Mouse (Mus musculus): ENCODE results near the gene Fbxl17.

The Fbxl17 gene

DNA sequence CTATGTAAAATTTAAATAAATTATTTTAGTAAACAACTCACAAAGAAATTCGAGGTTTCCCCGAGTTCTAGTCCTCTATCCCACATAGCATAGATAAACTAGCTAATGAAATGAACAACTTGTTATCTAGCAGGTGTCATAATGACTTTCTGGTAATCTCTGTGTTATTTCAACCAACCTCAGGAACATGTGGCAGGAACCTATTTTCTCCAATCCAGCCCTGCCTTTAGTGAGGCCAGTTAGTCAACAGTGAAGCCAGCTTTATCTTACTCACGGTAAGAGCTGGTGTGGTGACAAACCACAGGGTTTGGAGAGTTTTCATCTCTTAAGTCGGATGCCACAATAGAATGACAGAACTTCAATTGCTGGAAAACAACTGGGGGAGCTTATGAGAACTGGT lies 215.7 kb downstream of the Fbxl17 start:
- DNase-seq (ENCODE audit: extremely low spot score, low spot score), result no peak

GRCm38 (mm10) chr17:63282004-63282403 lies 217.8 kb downstream of the Fbxl17 start:
- DNase-seq (ENCODE audit: extremely low spot score, low spot score), result no peak

GRCm38 (mm10) chr17:63280990-63281389 lies 218.8 kb downstream of the Fbxl17 start:
- no peak for DNase-seq (ENCODE audit: extremely low spot score, low spot score)

GRCm38 (mm10) chr17:63279144-63279543 lies 220.7 kb downstream of the Fbxl17 start:
- DNase-seq (ENCODE audit: extremely low spot score, low spot score), result no peak

GRCm38 (mm10) chr17:63273353-63273752 lies 226.5 kb downstream of the Fbxl17 start:
- DNase-seq (ENCODE audit: extremely low spot score, low spot score), result no peak

DNA sequence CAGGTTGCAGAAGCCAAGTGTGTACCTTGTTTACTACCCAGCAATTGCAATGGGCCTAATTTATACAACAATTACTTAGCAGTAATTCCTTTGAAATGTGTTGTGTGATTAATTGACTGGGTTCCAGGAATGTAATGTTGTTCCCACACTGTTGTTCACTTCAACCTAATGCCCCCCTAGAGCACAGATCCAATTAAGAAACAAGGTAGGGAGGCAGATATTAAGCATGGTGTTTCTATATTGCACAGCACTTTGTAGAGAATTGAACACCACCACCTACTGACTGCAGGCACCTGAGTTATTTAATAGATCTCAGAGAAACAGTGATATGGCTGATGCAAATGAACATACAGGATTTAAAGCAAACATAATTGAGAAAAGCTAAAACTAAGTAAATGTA lies 226.9 kb downstream of the Fbxl17 start:
- DNase-seq (ENCODE audit: extremely low spot score, low spot score), result no peak

- DNase-seq (ENCODE audit: extremely low spot score, low spot score), result no peak
These were observed 228.8 kb downstream of the Fbxl17 start for GRCm38 (mm10) chr17:63271000-63271399.

- no peak for DNase-seq (ENCODE audit: extremely low spot score, low spot score)
These were observed 229.3 kb downstream of the Fbxl17 start for GRCm38 (mm10) chr17:63270513-63270912.

GRCm38 (mm10) chr17:63262674-63263073 lies 237.1 kb downstream of the Fbxl17 start:
- no peak for DNase-seq (ENCODE audit: extremely low spot score, low spot score)

DNA sequence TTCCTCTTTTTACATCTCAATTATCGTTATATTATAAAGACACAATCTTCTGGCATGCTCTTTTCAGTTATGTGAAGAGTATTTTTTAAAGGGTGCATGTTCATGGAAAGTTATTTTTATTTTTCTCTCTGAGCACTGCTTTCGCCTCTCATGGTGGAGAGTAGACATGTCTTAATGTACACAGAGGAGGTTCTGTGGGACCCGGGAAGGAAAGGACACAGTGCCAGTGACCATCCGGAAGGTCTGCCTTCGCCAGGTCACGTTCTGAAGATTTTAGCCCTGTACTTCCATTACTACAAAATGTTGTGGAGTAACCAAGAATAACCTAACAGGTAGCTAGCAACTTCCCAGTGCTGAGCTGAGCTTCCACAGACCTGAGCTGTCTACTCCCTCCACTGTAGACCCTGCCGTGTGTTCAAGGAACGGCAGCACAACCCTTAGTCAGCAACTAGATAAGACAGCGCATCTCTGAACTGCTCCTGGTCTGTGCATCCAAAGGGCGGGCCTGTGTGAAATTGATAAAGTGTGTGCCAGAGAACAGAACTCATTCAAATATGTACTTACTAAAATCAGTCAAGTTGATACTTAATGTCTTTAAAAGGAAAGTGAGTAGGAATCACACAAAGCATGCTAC lies 238.2 kb downstream of the Fbxl17 start:
- DNase-seq (ENCODE audit: extremely low spot score, low spot score), result no peak

- no peak for DNase-seq (ENCODE audit: extremely low spot score, low spot score)
These were observed 240.7 kb downstream of the Fbxl17 start for GRCm38 (mm10) chr17:63259091-63259490.

DNA sequence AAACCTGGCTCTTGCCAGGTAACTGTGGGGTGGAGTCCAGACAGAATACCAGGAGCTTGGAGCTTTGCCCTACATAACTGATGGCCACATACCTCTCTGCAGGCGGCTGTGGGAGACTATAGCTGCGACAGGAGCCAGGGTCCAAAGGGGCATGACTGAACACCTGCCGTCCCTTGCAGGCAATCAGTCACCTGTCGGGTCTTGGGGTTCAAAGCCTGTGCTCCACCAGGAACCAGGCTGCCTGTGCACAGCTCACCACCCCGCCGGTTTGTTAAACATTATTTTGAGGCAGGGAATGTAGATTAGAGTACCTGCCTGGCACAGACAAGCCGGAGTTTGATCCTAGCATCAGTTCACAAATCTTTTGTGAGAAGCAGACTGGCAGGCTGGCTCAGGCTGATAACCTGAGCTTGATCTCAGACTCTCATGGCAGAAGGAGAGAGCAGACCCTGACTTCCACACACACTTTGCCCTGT lies 253.6 kb downstream of the Fbxl17 start:
- DNase-seq (ENCODE audit: extremely low spot score, low spot score), result no peak

- no peak for DNase-seq (ENCODE audit: extremely low spot score, low spot score)
These were observed 254.3 kb downstream of the Fbxl17 start for GRCm38 (mm10) chr17:63245472-63245871.

DNA sequence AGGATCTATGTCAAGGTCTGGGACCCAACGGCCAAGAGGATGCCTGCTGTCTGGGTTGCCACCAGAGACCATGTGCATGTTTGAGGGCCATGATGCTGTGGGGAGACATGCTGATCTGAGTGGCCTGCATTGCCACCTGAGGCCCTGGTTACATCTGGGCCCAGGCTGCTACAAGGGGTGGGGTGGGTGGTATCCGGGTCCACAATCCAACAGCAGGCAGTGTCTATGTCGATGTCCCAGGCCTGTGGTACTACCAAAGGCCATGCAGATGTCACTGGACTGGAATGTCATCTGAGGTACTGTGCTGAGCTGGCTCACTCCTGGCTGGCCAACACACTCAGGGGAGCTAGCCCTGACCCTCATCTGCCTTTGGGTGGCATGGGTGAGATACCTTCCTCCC lies 257.1 kb downstream of the Fbxl17 start:
- DNase-seq (ENCODE audit: extremely low spot score, low spot score), result no peak

- no peak for DNase-seq (ENCODE audit: extremely low spot score, low spot score)
These were observed 259.1 kb downstream of the Fbxl17 start for GRCm38 (mm10) chr17:63240731-63241106.

- no peak for DNase-seq (ENCODE audit: extremely low spot score, low spot score)
These were observed 259.6 kb downstream of the Fbxl17 start for GRCm38 (mm10) chr17:63240021-63240730.

- no peak for DNase-seq (ENCODE audit: extremely low spot score, low spot score)
These were observed 263.0 kb downstream of the Fbxl17 start for GRCm38 (mm10) chr17:63236846-63237245.

DNA sequence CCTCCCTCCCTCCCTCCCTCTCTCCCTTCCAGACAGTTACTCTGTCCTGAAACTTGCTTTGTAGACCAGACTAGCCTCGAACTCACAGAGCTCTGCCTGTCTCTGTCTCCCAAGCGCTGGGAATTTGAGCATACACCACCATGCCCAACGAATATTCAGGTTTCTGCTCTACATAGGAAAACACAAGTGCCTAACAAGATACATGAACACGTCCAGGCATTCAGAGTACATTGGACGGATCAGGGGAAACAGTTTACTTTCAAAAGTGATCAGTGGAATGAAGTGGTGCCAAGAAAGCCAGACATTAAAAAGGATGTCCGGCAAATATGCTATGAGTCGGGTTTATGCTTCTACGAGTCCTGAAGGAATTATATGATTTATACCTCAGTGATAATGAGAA lies 263.6 kb downstream of the Fbxl17 start:
- no peak for DNase-seq (ENCODE audit: extremely low spot score, low spot score)

DNA sequence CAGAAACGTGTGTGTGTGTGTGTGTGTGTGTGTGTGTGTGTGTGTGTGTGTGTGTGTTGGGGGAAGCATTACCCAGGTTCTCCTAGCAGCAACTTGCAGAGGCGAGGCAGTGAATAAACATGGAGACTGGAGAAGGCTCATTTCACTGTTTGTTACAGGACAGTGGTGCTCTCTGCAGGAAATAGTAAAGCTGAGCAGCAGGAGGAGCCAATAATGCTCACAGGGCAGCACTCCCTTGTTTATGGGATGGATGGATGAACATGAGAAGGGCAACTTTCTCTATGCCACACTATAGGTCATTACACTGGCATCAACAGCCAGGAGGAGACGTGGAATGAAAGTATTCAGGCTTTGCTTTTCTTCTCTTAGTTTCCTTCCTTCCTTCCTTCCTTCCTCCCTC lies 264.0 kb downstream of the Fbxl17 start:
- no peak for DNase-seq (ENCODE audit: extremely low spot score, low spot score)

GRCm38 (mm10) chr17:63229111-63229510 lies 270.7 kb downstream of the Fbxl17 start:
- no peak for DNase-seq (ENCODE audit: extremely low spot score, low spot score)

DNA sequence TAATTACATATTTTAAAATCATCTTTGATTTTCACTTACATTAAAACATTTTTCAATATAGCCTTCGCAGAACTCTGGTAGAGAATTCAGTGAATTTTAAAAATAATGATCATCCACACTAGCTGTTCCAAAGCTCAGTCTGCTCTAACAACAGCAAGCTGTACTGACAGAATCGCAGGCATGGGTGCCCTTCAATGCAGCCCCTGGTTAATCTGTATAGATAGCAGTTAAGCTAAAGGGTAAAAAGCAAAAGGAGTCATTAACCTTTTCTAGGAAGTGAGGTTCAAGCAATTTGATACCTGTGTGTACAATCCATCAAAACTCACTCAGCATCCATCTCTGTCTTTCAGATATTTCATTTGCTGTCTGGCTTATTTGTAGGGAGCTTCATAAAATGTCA lies 273.4 kb downstream of the Fbxl17 start:
- no peak for DNase-seq (ENCODE audit: extremely low spot score, low spot score)

DNA sequence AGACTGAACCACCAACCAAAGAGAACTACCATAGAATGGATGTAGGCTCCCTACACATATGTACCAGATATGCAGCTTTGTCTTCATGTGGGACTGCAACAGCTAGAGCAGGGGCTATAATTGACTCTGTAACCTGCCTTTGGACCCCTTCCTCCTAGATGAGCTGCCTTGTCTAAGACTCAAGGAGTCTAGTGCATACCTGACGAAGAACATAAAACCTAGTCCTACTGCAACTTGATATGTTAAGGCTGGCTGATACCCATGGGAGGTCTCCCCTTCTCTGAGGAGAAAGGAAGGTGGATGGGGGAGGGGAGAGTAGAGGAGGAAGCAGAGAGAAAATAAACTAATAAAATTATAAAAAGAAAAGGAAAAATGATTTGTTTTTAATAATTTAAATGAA lies 273.9 kb downstream of the Fbxl17 start:
- DNase-seq (ENCODE audit: extremely low spot score, low spot score), result no peak

- no peak for DNase-seq (ENCODE audit: extremely low spot score, low spot score)
These were observed 276.1 kb downstream of the Fbxl17 start for GRCm38 (mm10) chr17:63223675-63224074.
